Mouse (Mus musculus) embryo, embryonic 11.5 days (tissue): ENCODE measurements around the gene BC051665.

Experiments
- DNase-seq: peaks from one replicate; pipeline ENCODE4 v3.0.0-alpha.2; 2012; ENCODE audit warnings: low read depth, low spot score

The BC051665 gene

DNA sequence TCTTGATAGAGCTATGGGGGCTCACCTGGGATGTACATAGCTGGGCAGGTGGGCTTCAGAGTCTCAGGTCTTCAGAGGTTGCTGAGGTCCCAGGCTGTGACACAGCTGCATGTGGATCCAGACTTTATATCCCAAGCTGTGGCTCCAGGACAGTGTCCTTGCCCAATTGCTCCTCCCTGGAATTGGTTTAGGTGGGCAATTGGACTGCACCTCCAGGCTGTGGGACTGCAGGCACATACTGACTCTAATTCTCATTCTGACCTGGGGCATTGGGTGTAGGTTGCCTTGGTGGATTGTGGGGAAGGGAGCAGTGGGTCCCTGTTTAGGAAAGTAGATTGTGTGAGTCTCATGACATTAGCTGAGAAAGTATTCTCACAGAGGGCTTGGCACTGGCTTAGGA lies at the start of gene BC051665:
Gene BC051665 (minus strand): TSS at position 101 of the 400 bp plus-strand sequence.
- DNase-seq, result no peak

DNA sequence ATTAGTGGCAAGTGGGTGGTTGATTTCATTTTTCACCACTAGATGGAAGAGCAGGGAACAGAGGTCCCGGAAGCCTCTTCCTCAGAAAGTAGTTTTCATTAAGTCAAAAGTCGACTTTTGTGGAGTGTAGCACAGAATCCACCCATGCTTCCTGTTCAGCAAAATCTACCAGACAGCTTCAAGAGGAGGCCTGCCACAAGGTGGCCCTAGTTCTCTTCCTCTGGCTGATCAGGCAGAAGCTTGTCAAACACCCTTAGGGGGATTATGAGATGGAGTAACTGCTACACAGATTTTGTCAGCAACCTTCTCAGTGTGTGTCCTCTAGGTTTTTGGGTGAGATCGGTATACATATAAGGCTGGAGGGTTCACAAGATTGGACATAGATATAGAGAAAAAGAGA lies 39.9 kb upstream of the BC051665 start:
- DNase-seq, result no peak

- no peak for DNase-seq
Measured at GRCm38 (mm10) chr13:60820486-60821175, 34.5 kb upstream of the BC051665 start.

- peak; percentile 24 for DNase-seq
Measured at GRCm38 (mm10) chr13:60819469-60819868, 33.3 kb upstream of the BC051665 start.

- DNase-seq, result no peak
Measured at GRCm38 (mm10) chr13:60813722-60814121, 27.6 kb upstream of the BC051665 start.

DNA sequence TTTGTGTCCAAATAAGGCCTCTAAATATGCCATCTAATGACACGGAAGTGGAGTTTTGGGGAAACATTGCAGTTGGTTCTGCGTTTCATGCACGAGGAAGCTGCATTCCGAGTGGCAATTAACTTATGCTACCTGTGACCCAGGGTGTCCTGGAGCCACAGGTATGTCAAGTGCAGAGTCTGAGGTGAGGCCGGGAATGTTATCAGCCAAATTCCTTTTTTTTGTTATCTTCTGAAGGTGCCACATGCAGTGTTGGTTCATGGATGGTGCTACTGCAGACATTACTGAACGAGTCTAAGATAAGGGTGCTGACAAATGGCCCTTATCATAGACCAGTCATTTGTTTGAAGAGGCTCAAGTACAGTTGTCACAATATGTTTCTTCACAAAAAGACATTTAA lies 26.6 kb upstream of the BC051665 start:
- no peak for DNase-seq

- DNase-seq, result no peak
Measured at GRCm38 (mm10) chr13:60809690-60810089, 23.5 kb upstream of the BC051665 start.

GRCm38 (mm10) chr13:60802749-60803148 lies 16.6 kb upstream of the BC051665 start, which contains the start of gene Ctsll3:
TSS of gene Ctsll3 (minus strand) at chr13:60802849.
- DNase-seq, result no peak

DNA sequence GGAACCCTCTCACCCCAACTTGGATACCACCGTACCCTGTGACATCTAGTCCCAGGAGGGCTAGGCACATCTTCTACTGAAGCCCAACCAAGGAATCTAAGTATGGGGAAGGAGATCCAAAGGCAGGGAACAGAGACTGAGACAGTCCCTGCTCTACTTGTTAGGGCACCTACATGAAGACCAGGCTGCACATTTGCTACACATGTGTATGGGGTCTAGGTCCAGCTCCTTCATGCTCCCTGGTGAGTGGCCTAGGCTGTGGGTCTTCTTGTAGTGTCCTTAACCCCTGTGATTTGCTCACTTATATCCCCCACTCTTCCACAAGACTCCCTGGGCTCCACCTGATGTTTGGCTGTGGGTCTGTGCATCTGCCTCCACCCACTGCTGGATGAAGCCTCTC lies 3.3 kb upstream of the BC051665 start:
- DNase-seq, result no peak

- no peak for DNase-seq
Measured at GRCm38 (mm10) chr13:60783301-60783700, 2.9 kb downstream of the BC051665 start.

GRCm38 (mm10) chr13:60780534-60780933 lies 5.6 kb downstream of the BC051665 start:
- DNase-seq, result no peak

DNA sequence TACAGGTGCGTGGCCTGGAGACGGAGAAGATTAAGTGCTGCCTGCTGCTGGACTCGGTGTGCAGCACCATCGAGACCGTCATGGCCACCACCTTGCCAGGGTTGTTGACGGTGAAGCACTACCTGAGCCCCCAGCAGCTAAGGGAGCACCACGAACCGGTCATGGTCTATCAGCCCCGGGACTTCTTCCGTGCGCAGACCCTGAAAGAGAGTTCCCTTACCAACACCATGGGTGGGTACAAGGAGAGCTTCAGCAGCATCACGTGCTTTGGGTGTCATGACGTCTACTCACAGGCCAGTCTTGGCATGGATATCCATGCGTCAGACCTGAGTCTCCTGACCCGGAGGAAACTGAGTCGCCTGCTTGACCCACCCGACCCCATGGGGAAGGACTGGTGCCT lies 25.0 kb downstream of the BC051665 start:
- DNase-seq, result no peak

DNA sequence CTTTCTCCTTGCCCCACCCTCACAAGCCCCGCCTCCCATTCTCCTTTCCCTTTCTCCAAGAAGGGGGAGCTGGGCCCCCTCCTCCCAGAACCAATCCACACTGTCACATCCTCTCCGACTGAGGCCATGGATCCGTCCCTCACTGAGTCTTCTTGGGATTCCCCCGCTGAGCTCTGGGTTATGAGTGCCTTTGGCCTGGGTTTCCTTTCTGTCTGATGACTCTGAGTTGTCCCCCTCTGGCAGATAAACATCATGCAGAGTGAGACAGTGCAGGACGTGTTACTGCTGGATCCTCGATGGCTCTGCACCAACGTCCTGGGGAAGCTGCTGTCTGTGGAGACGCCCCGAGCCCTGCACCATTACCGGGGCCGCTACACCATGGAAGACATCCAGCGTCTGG lies 25.8 kb downstream of the BC051665 start:
- no peak for DNase-seq

GRCm38 (mm10) chr13:60759136-60759535 lies 27.0 kb downstream of the BC051665 start:
- no peak for DNase-seq

DNA sequence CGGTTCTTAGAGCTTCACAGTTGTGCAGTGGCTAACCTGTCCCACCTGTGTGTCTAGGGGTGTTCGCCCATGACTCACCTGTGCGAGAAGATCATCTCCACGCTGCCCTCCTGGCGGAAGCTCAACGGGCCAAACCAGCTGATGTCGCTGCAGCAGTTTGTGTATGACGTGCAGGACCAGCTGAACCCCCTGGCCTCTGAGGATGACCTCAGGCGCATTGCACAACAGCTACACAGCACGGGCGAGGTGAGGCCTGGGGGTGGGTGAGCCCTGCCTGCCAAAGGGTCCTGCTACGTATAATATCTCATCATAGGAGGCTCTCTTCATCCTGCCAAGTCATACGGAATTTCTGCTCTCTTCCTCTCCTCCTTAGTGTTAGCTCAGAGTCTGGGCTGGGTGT lies 28.9 kb downstream of the BC051665 start:
- DNase-seq, result no peak

- no peak for DNase-seq
Measured at GRCm38 (mm10) chr13:60755251-60755650, 30.9 kb downstream of the BC051665 start.

DNA sequence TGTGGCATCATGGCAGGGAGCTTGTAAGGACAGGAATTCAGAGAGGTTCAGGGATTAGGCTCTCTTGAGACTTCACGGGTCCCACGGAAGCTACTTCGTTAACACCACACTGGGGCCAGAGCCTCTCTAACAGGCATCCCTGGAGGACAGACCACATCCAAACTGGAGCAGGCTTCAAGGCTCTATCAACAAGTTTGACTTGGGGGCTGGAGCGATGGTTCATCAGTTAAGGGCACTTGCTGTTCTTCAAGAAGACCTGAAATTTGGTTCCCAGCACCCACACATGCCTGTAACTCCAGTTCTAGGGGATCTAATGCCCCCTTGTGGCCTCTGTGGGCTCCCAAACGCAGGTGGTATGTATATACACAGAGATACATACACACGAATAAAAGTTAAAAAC lies 32.9 kb downstream of the BC051665 start:
- DNase-seq, result no peak

- DNase-seq, result no peak
Measured at GRCm38 (mm10) chr13:60750930-60751329, 35.2 kb downstream of the BC051665 start.

DNA sequence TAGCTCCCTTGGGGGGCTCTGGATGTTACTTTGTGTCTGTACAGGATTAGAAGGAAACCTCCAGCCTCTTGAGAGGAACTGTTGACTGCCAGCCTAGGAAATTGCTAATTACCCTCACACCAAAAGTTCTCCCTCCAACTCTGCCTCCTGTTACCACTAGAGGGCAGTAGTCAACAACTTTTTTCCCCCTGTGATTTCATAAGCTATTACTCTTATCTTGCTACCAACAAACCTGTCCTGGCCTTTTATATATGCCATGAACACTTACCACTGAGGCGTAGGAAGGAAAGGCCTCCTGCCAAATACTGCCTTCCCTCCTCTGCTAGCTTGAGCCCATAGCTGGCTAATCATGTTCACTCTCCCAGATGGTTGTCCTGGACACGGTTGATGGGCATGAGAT lies 37.6 kb downstream of the BC051665 start:
- no peak for DNase-seq

DNA sequence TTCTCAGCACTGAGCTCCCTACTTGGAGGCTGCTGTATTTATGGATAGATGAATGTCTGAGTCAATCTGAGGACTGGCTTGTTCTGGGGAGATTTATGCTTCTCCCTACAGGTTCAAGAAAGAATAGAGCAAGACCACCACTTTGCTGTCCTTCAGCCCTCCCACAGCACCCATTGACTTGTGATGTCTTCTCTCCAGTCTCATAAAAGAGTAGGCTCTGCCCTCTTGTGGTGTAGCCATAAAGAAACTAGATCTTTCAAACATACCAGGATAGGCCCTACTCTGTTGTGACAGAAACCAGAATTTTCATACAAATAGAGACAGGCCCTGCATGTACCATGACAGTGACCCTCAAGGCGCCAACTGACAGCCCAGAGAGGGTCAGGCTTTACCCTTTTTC lies 39.0 kb downstream of the BC051665 start:
- no peak for DNase-seq

DNA sequence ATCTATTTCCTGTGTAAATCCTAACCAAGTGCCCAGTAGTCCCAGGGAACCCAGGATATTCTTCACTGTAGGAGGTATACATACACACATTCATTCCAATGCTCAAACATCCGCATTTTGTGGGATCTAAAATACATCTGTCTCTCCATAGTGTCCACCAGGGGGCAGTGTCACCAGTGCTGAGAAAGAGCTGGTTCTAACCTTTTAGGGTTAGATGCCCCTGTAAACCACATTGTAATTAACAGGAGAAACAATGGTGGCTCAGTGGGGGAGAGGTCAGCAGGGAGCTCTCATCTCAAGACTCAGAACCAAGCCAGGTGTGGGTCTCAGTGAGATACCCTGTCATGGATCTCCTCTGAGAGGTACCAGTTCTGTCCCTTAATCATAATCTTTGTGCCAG lies 39.9 kb downstream of the BC051665 start:
- no peak for DNase-seq

DNA sequence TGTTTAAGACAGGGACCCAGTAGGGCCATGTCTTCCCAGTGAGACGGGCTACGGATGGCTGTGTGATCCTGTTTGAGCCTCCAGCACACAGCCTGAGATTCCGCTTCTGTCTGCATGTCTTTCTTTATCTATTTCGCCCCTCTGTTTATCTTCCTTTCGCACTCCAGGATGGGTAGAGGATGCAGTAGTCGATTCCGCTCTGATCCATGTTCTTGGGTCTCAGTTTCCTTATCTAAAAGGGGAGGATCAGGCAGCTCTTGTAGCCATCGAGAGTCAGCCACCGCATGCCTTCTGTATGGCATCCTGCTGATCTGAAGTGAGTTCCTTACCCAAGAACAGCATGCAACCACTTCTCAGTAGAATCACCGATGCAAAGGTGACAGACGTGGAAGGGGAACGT lies 40.8 kb downstream of the BC051665 start:
- DNase-seq, result no peak

GRCm38 (mm10) chr13:60744736-60745135 lies 41.4 kb downstream of the BC051665 start:
- DNase-seq, result no peak

DNA sequence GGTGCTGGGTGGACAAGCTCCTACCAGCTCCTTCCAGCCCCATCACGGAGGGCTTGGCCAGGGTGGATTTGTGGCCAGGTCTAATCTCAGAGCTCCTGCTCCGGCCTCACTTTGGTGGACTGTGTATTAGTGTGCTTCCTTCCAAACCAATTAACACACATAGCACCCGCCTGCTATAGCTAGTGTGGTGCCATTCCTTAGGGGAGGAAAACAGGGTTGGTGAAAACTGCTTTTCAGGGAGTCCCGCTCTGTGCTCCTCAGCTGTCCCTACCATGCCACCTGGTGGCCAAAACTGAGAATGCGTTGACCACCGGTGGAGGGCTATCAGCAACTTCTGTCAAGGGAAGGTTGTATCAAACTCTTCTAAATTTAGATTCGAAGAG lies 42.1 kb downstream of the BC051665 start:
- peak; percentile 65 for DNase-seq
